Mouse (Mus musculus) CD4-positive, CD25-positive, alpha-beta regulatory T cell, adult 2 months (primary cell): ENCODE data around the gene Tmem235.
"Not testable (repeated sequence)": the region's sequence is repeated elsewhere in the genome, so short reads cannot be mapped to it uniquely, and the experiment has no call there.

Experiments
- DNase-seq: peaks from one replicate; pipeline ENCODE4 v3.0.0-alpha.2; 2012; ENCODE audit warnings: low read depth, low spot score

Tmem235 gene

DNA sequence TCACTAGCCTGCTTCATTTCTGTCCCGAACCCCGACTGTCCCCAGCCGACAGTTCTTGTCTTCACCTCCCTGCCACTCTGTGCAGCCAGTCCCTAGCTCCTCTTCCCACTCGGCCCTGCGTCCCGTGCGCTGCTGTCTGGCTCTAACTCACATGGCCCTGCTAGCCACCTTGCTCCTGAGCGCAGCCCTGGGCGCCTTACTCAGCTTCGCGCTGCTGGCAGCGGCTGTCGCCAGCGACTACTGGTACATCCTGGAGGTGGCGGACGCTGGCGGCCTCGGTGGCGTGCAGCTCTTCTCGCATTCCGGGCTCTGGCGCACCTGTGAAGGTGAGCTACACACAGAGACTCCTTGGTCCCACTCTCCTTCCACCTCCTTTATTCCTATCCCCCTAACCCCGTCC lies at the start of gene Tmem235:
Gene Tmem235 (plus strand): TSS at position 152 of the 400 bp plus-strand sequence.
- peak; percentile 51 for DNase-seq

DNA sequence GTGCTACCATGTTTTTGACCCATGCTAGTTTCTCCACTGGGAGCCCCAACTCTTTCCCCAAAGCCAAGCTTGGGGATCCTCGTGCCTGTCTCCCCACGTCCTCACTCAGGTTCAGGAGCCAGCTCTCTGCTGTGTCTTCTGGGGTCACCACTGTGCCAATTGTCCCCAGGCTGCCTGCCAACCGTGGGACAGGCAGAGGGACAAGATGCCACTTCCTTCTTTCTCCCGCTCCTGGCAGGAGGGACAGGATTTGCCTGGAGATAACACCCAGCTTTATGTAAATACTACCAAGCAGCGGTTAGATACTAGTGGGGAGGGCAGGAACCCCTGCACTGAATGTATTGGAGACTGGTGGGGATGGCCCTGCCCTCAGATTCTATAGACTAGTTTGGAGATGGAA lies 46.7 kb upstream of the Tmem235 start:
- DNase-seq = no peak

DNA sequence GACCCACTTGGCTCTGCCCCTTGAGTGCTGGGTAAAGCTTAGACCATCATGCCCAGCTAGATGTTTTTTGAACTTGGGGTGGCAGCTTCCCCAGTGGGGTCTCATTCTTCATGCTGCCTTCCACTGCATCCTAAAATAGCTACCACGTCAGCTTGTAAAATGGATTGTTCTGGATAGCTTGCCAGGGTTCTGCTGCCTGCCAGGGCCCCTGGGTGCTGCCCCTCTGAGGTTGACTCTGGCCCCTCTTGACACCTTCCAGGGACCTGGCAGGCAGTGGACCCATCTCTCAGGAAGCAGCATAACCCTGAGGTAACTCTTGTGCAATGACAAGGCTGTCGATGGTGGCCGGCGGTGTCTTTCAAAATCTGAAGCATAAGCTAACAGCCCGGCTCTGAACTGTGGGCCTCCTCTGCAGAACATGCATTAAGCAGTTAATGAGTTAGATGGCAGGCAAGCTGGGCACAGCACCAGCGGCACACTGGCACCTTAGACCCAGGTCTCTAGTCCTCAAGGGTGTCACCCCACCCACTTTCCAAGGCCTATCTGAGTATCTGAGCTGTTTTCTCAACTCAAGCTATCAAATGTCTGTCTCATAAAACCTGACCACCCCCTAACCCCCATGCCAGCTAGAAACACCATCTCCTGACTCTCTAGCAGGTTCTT lies 45.7 kb upstream of the Tmem235 start:
- no peak for DNase-seq

DNA sequence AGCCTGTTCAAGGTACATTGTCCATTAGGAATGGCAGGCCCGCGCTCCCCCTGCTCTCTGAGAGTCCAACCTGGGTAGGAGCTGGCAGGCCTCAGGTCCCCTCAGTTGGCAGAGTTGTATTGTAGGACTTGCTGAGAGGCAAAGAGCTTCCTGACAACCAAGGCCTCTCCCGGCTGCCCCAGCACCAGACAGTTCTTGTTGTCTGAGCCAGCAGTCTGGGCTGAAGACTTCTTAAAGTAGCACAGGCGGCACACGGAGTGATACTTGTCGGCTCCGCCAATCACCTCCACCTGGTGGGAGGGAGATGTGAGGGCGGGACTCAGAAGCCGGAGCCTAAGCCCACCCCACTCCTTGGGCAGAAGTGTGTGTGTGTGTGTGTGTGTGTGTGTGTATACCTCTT lies 44.7 kb upstream of the Tmem235 start:
- not testable (repeated sequence) for DNase-seq

DNA sequence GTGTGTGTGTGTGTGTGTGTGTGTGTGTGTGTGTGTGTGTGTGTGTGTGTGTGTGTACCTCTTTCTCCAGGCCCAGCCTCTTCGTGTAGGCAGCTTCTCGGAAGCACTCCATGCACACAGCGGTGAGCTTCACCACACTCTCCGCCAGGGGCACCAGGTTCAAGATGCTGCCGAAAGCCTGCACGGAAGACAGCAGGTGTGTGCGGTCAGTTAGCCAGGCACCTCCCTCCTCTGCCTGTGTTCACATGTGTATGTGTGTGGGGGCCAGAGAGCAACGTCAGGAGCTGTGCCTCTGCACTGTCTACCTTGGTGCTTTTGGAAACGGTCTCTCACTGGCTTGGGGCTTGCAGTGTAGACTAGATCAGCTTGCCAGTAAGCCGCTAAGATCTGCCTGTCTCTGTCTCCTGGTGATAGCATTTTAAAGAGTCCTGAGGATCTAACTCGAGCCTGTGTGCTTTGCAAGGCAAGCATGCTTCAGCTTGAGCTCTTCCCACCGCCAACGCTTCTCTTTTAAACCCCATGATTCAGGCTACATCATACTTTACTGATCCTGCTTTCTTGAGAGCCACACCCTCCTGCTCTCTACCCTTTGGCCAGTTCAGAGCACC lies 44.1 kb upstream of the Tmem235 start:
- no peak for DNase-seq

DNA sequence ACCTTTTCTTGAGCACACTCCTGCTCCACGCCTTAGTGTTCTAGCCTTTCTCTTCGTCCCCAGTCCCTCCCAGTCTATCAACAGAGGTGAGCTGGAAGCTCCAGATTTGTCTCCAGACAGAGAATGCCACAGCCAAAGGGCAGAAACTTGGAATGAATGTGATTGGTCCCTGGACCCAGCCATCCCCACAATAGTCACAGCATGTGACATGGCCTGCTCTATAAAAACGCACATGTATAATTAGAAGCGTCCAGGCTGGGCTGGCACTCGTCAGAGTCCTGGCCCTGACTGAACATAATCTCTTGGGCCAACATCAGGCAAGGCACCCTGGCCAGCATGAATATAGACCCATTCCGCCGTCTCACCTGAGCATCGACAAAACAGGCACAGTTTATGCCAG lies 41.5 kb upstream of the Tmem235 start:
- DNase-seq = no peak

DNA sequence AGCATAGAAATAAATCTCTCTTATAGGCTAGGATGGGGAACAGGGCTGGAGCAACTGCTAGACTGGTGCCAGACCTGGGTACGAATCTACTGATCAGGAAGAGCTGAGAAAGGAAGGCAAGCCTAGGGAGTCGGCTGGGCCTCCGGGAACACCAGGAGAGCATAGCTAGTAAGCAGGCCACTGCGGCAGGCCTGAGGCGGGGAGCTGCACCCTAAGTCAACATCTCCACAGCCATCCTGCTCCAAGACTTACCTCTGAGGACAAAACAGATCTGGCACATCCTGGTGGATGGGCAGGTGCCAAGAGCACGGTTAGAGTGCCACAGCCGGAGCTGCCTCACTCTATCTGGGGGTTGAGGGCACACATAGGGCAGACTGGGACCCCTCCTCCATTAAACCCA lies 40.4 kb upstream of the Tmem235 start:
- DNase-seq = no peak

DNA sequence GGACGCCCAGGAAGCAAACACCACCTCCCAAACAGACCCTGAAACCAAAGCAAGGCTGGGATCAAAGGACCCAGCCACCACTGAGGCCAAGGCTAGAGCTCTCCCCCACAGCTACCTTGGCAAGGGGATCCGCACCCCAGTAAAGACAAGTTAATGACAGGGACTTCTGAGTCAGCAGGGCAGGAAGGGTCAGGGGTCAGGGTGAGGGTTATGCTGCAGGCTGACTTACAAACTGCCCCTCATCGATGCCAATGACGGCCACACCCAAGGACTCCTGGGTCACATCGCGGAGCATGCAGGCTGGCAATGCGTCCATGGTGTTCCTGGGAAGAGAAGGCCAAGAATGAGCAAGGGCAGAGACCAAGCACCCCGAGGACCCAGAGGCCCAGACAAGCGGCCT lies 38.7 kb upstream of the Tmem235 start:
- DNase-seq = no peak

DNA sequence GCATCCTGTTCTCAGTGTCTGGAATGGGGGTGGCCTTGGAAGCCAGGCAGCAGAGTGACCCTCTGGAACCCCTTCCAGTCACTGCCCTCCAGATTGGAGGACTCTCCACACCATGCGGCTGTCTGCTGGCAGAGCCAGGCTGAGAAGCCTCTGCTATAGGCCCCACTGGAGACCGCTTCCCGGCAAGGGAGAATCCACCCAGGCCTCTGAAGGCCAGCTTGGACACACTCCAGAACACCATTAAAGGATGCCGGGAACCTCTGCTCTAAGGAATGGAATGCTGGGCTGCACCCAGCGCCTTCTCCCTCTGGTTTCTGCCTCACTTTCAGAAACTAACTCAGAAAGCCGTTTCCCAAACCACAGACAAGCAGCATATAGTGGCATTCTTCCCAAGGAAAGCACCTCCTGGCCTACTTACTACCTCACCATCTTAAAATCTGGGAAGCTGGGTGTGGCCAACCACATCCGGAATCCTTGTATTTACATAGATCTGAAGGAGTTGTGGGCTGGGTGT lies 37.8 kb upstream of the Tmem235 start:
- no peak for DNase-seq

DNA sequence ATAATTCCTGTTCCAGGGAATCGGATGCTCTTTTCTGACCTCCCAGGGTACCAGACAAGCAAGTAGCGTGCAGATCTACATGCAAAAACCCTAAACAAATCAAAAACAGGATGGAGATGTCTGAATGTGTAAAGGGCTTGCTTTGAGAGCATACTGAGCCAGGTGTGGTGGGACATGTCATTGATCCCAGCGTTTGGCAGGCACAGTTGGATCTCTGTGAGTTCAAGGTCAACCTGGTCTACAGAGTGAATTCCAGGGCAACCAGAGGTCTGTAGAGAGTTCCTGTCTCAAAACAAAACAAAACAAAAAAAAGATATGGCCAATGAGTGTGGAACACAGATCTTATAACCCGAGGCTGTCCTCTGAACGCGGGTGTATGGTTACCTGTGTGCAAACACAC lies 37.1 kb upstream of the Tmem235 start:
- no peak for DNase-seq

DNA sequence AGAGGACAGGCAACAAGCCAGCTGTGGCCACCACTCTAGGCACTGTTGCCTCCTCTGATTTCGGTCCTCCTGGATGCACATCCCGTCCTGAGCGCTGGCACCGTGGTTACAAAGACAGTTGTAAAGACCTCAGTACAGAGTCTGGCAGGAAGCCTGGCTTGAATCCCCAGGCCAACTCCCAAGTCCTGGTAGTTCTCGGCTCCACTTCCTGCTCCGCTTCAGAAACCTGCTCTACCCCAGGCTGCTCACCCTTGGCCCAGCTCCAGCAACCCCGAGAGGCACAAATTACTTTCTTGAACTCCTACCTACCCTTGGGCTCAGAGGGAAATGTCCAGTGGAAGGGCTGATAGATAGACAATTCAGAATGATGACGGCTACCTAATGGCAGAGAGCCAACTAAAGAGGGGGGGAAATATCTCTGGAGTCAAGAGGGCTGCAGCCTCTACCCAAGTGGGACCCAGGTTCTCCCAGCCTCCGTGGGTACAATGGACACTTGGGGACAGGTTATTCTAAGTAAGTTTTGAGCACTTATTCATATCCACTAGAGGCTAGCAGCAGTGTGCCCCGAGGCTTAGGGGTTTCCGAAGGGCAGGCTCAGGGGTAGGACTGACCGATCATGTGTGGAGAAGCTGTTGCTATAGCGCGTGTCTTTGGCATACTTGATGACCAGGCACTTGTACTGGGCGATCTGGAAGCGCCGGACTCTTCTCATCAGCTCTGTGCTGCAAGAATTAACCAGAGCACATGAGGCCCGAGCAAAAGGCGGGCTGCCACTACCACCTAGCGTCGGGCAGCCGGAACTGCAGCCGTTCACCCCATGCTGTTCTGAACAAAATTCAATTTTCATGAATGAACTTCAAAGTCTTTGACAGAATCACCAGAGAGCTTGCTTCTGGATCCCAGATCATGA lies 36.2 kb upstream of the Tmem235 start:
- peak; percentile 89 for DNase-seq

DNA sequence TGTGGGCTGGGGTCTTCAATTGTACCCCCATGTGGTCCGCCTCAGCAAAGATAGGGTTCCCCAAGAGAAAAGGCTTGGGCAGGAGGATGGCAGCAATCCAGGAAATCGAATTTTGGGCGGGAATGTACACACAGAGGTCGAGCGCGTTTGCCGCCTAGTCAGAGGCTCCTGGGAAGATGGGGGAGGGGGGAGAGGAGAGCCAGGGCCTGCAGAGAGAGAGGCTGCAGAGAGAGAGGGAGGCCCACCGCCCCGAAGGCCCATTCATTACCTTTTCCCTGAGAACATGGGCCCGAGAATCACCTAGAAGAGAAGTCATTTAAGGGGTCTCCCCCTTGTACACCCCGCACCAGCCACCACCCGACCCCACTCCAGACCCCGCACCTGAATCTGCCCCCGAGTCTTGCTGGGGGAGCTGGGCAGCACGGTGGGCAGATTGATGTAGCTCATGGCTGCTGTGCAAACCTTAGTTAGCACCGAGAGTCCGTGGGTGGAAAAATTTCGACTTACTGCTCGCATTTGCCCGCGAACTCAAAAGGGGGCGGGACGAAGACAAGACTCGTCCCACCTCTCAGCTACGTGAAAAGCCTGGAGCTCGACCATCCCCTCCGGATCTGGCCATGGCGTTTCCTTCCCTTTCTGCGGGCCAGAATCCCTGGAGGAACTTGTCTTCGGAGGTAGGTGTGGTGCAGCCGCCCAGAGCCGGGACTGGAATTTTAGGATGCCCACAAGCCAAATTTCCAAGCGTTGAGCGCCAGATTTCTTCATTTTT lies 35.0 kb upstream of the Tmem235 start, which contains the start of the genes Afmid and Tk1:
Gene Afmid (plus strand): TSS at position 592 of the 769 bp plus-strand sequence.
Gene Tk1 (minus strand): TSS at position 760 of the 769 bp plus-strand sequence.
- DNase-seq = peak; percentile 81

DNA sequence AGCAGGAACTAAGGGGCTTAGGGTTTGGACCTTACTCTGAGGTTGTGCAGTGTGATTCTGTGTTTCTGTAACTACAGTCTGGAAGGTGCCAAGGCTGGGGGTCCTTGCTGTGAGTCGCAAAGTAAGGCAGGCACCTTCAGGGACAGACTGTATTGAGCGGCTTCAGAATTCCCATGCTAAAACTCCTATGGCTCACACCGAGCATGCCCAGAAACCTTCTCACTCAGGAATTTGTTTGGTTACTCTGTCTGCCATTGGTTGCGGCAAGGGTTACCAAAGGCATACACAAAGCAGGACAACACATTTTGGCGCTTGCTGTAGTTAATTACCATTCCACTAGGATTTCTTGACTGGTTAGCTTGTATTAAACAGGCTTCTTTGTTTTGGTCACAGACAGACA lies 34.4 kb upstream of the Tmem235 start:
- no peak for DNase-seq

DNA sequence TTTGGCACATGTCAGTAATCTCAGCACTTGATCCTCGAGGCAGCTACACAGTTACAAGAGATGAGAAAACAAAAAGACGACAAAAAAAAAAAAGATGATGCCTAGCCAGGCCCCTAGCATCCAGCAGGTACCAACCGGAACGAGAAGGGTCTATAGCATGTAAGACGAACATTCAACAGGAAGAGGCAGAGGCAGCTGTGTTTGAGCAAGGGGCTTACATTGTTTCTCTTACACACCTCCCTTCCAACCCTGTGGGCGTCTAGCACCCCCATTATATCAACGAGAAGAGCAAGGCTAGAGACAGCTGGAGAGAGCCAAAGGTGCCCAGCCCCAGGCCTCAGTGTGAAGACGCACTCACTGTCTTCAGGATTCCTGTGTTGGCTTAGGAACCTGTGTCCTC lies 33.6 kb upstream of the Tmem235 start:
- no peak for DNase-seq

DNA sequence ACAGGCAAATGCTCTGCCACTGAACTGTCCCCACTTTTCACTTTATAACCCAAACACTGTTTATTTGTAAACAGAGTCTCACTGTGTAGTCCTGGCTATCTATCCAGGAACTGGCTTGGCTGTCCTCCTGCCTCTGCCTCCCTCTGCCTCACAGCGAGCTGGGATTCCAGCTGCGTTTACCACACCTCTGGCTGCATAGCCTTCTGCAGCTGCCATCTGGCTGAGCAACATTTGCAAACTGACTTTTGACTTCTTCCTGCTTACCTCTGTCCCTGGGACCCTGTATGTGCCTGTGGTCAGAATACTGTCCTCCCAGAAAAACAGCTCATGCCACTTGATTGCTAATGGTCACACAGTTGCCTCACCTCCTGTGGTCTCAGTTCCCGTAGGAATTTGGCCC lies 33.2 kb upstream of the Tmem235 start:
- DNase-seq = no peak

DNA sequence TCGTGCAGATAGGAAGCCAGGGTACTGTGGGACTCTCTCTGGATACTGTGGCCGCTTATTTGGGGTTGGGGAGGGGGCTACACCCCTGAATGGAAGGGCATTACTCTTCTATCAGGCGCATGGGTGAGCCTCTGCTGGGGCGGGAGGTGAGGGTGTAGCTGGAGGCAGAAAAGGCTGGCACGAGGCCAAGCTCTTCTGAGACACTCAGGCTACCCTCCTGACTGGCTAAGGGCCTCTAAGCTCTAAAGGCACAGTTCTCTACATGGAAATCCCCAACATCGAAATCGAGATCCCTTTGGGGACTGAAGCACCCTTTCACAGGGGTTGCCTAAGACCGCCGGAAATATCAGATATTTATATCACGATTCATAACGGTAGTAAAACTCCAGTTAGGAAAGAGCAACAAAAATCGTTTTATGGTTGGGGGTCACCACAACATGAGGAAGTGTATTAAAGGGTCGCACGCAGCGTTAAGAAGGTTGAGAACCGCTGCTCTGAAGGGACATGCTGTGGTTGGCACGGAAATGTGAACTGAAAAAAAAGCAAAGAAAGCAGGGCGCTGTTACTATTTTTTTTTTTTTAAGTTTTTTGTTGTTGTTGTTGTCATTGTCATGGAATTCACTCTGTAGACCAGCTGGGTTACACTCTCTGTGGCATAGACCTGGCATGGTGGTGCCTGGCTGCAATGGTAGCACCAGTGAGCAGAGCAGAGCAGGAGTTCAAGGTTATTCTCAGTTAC lies 32.2 kb upstream of the Tmem235 start:
- peak; percentile 93 for DNase-seq

DNA sequence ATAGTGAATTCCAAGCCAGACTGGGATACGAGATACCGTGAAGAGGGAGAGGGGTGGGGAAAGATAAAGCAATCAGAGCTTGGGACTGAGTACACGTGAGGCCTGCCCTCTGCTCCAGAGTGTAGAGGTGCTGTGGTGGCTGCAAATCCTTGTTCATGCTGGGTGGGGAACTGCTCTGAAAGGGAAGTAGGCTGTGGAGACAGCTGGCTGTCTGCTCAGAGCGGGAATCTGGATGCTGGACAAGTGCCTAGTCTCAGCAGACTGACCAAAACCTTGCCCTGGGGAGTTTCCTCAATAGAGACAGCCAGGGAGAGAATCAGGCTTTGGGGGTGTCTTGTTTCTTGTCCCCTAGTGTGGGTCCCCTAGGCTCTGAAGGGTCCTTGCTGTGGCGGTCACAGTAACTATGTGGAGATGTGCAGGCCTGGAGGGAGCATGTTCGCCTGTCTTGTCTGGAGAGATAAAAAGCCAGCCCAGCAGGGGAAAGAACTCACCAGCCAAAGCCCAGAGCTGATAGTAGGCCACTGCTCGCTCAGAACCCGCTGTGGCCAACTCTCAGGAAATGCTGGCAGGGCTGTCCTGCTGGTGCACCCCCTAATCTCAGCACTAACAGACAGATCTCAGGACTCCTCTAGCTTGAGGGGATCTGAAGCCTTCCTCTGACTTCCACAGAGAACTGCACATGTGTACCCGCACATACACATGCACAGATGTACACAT lies 31.5 kb upstream of the Tmem235 start:
- DNase-seq = no peak

DNA sequence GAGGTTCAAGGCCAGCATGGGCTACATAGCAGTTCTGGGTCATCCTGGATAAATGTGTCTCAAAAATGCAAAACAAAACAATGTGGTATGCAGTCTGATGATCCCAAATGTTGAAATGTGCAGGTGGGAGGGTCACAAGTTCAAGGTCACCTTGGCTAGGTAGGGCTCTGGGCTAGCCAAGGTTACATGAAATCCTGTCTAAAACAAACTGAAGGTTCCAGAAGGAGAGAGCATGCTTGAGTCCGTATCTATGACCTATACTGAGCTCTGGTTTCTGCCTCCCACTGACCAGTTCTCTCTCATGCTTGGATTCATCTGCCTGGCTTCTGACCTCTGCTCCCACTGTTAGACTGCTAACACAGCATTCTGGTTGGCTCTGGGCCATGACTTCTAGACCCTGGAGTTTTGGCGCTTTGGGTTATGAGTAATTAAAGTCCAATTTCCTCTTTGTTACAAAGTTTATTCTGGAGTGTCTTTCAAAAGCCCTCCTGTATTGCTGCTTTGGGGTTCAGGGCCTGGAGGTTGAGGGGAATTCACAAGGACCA lies 30.8 kb upstream of the Tmem235 start:
- no peak for DNase-seq

DNA sequence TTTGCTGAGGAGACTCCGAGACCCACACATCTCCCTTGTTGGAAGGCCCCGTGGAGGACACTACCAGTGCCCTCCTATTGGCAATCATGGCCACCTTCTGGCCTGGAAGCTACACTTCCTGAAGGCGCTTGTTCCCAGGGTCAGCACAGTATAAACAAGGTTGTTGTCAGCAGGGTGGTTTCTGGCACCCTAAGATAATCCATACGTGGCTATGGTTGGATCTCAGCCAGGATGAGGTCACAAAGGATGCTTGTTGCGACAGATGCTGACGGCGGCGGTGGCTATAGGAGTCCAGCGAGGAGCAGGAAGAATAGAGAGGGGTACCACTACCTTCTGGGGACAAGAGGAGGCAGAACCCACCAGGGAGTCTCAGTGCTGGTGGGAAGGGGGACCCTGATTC lies 30.2 kb upstream of the Tmem235 start:
- no peak for DNase-seq
